Mouse (Mus musculus) heart, embryonic 12.5 days (tissue): ENCODE measurements around the gene Purb. TPM values are rescaled to one million over a fixed set of nuclear protein-coding genes. Genes with fewer than 3 reads are reported as not detected.
"Not testable (repeated sequence)": the region's sequence is repeated elsewhere in the genome, so short reads cannot be mapped to it uniquely, and the experiment has no call there.

ENCODE experiments used
- ATAC-seq: fragments of 200-750 bp; cut with Nextera tagmentation; 2 replicates; pipeline ENCODE4 v1.8.0; 2017; ENCODE audit warnings: moderate TSS enrichment, moderate library complexity; ENCODE audit not compliant: insufficient number of reproducible peaks, low FRiP score
- H3K27ac ChIP-seq: fragments of 300-500 bp; sonication (generic); 2 replicates; pipeline ENCODE4 v1.5.1; 2016; ENCODE audit warnings: mild to moderate bottlenecking, moderate library complexity; ENCODE audit not compliant: poor library complexity, severe bottlenecking
- H3K27me3 ChIP-seq: fragments of 300-500 bp; sonication (generic); replicated peaks from 2 replicates; pipeline ENCODE4 v1.6.1; 2016; ENCODE audit warnings: mild to moderate bottlenecking, moderate library complexity
- H3K36me3 ChIP-seq: fragments of 300-500 bp; sonication (generic); 2 replicates; pipeline ENCODE4 v1.6.1; 2016; ENCODE audit warnings: mild to moderate bottlenecking, moderate library complexity
- H3K4me1 ChIP-seq: fragments of 300-500 bp; sonication (generic); replicated peaks from 2 replicates; pipeline ENCODE4 v1.6.1; 2016; ENCODE audit warnings: mild to moderate bottlenecking
- H3K4me2 ChIP-seq: fragments of 300-500 bp; sonication (generic); 2 replicates; pipeline ENCODE4 v1.6.1; 2016; ENCODE audit warnings: mild to moderate bottlenecking, moderate library complexity
- H3K4me3 ChIP-seq: fragments of 300-500 bp; sonication (generic); 2 replicates; pipeline ENCODE4 v1.5.1; 2016; ENCODE audit warnings: mild to moderate bottlenecking
- H3K9ac ChIP-seq: fragments of 300-500 bp; sonication (generic); 2 replicates; pipeline ENCODE4 v1.6.1; 2016; ENCODE audit warnings: mild to moderate bottlenecking, moderate library complexity
- H3K9me3 ChIP-seq: fragments of 300-500 bp; sonication (generic); replicated peaks from 2 replicates; pipeline ENCODE4 v1.6.1; 2016; ENCODE audit warnings: mild to moderate bottlenecking, moderate library complexity
- WGBS: fragments of 180-500 bp; shearing (Covaris S2); methylation state at CpG from one replicate; pipeline ENCODE4 v1.1.7; 2016; 5-methylcytosine and 5-hydroxymethylcytosine counted together
- polyA plus RNA-seq: library from polyadenylated mRNA; unstranded; fragments of >200 nt; fragmentation: Nextera tagmentation; extraction: Ambion mirVana; gene quantifications from 2 replicates; pipeline ENCODE4 v1.2.1, GENCODE M21; 2016

The Purb gene
- polyA plus RNA-seq, 1 experiment from 2014 or later = 29.8 TPM

DNA sequence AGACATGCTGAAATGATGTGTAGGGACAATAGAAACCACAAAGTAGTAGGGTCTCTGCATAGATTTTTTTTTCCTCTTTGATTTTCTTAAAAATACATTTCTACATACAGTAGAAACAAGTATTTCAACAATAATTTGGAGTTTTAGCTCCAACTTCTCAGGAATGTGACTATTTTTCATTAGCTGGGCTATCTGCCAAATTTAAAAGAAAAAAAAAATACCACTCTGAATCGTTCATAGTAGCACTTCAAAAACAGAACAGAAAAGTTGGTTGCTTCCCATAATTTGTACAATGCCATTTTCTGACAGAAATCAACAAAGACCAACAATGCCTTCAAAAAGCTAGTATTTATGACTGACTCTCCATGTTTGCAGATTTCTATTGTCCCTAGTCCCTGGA is 4.2 kb downstream of the Purb start:
- Histone ChIP-seq H3K4me3 (peak overlapping the region; percentile 54), H3K27ac (peak overlapping the region; percentile 86), H3K9ac (peak overlapping the region; percentile 69), H3K4me1 (peaks cover 19% of the 10 kb centered on the region), H3K27me3 (no peaks in the 10 kb centered on the region), H3K9me3 (no peaks in the 10 kb centered on the region), H3K4me2 (peak overlapping the region; percentile 79), H3K36me3 (peaks cover 11% of the 10 kb centered on the region)
- WGBS = 9% methylated on average over 1 of the region's 1 CpGs
- ATAC-seq = no peak

DNA sequence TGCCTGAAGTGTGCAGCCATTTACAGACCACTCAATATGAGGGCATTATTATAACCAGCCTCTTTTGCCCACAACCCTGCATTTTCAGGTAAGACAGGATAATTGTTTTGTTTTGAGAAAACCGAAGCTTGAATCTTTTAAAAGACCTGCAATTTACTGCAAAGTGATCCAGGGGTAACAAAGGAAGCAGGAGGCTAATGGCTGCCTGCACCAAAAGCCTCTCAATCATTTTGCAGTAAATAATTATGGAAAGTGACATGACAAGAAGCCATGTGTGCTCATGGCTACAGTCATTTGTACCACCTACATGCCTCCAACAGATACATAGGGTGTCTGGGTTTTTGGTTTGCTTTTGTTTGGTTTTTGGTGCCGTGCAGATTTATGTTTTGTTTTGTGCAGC is 4.7 kb downstream of the Purb start:
- Histone ChIP-seq H3K27me3 (no peaks in the 10 kb centered on the region), H3K36me3 (peaks cover 16% of the 10 kb centered on the region), H3K4me3 (peak overlapping the region; percentile 29), H3K9ac (peak overlapping the region; percentile 44), H3K4me1 (peaks cover 19% of the 10 kb centered on the region), H3K27ac (peak overlapping the region; percentile 46), H3K4me2 (peak overlapping the region; percentile 65), H3K9me3 (no peaks in the 10 kb centered on the region)
- 73% methylated on average over 2 of the region's 2 CpGs for WGBS
- no peak for ATAC-seq

DNA sequence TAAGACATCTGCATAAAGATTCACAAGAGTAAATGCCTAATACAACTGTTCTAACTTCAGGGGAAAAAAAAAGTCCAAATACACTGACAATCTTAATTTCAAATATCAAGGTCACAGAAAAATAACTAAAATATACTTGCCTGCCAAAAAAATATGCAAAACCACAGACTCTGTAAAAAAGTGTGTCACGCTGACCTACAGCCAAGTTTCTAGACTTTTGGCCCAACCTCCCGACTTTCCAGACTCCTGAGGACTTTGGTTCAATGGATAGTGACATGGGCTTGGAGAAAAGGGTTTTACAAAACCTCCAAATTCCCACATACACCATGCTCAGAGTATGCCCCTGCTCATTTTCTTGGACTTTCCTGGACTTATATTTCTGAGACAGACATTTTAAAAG is 7.2 kb downstream of the Purb start:
- H3K9me3 ChIP-seq = no peaks in the 10 kb centered on the region
- WGBS = 92% methylated on average over 2 of the region's 2 CpGs
- H3K27me3 ChIP-seq = no peaks in the 10 kb centered on the region
- no peak overlapping the region for H3K9ac ChIP-seq
- H3K36me3 ChIP-seq = peaks cover 24% of the 10 kb centered on the region
- H3K27ac ChIP-seq = no peak overlapping the region
- no peak overlapping the region for H3K4me2 ChIP-seq
- peaks cover 13% of the 10 kb centered on the region for H3K4me1 ChIP-seq
- ATAC-seq = no peak
- no peak overlapping the region for H3K4me3 ChIP-seq

DNA sequence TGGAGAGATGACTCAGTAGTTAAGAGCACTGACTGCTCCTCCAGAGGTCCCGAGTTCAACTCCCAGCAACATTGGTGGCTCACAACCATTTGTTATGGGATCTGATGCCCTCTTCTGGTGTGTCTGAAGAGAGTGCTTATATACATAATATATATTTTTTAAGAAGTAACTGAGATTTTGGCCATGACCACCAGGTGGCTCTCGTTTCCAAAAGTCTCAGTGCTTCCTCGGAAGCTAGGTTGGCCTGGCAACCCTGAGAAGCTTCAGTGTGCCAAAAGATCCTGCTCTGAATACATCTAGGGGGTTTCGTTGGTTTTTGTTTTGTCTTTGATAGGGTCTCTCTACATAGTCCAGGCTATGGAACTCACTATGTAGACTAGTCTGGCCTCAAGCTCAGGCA is 10.6 kb downstream of the Purb start:
- no peak for ATAC-seq
- Histone ChIP-seq H3K4me2 (no peak overlapping the region), H3K36me3 (peaks cover 24% of the 10 kb centered on the region), H3K27me3 (no peaks in the 10 kb centered on the region), H3K9ac (no peak overlapping the region), H3K27ac (no peak overlapping the region), H3K4me1 (peaks cover 5% of the 10 kb centered on the region; the same call in 1 of the 2 replicates), H3K4me3 (no peak overlapping the region), H3K9me3 (no peaks in the 10 kb centered on the region)
- 24% methylated on average over 4 of the region's 4 CpGs for WGBS

DNA sequence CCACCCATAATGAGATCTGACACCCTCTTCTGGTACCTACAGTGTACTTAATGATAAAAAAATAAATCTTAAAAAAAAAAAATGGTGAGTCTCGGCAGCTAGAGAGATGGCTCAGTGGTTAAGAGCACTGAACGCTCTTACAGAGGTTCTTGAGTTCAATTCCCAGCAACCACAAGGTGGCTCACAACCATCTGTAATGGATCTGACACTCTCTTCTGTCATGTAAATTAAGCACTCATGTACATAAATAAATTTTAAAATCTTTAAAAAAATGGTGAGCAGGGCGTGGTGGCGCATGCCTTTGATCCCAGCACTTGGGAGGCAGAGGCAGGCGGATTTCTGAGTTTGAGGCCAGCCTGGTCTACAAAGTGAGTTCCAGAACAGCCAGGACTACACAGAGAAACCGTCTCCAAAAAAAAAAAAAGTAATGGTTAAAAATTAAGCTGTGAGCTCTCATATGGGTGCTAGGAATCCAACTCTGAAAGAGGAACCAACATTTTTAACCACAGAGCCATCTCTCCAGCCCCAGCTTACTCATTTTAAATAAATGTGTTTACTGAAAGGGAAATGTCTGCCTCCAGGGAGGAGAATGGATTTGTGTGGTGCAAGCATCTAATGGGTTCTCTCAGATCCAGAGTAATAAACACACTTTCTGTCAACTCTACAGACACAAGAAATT is 12.4 kb downstream of the Purb start:
- Histone ChIP-seq H3K4me2 (no peak overlapping the region), H3K36me3 (peaks cover 24% of the 10 kb centered on the region), H3K27me3 (no peaks in the 10 kb centered on the region), H3K9ac (no peak overlapping the region), H3K27ac (no peak overlapping the region), H3K9me3 (no peaks in the 10 kb centered on the region), H3K4me1 (0 out of 2 replicates have a peak, but pooled peaks cover 3% of the 10 kb centered on the region), H3K4me3 (no peak overlapping the region)
- no peak for ATAC-seq
- WGBS = 81% methylated on average over 6 of the region's 6 CpGs

DNA sequence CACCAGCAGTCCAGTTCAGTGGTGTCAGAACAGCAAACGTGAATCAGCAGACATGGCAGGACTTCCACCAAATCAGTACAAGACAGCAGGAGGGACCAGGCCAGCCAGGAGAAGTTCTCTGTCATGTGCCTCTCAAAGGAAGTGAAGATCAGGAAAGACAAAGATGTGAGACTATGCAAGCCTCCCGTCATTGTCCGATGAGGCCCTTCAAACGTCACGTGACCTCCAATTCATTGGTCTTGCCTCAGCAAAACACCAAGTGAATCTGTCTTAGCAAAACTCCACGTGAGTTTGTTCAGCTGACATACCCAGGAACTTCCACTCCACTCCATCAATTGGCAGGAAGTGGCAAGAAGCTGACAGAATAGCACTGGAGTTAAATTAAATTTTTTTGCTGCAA is 19.6 kb downstream of the Purb start:
- no peak for ATAC-seq
- no peaks in the 10 kb centered on the region for H3K4me1 ChIP-seq
- no peaks in the 10 kb centered on the region for H3K36me3 ChIP-seq
- no peak overlapping the region for H3K27ac ChIP-seq
- WGBS = 72% methylated on average over 6 of the region's 6 CpGs
- no peaks in the 10 kb centered on the region for H3K27me3 ChIP-seq
- H3K4me2 ChIP-seq = no peak overlapping the region
- no peak overlapping the region for H3K4me3 ChIP-seq
- no peak overlapping the region for H3K9ac ChIP-seq
- no peaks in the 10 kb centered on the region for H3K9me3 ChIP-seq

DNA sequence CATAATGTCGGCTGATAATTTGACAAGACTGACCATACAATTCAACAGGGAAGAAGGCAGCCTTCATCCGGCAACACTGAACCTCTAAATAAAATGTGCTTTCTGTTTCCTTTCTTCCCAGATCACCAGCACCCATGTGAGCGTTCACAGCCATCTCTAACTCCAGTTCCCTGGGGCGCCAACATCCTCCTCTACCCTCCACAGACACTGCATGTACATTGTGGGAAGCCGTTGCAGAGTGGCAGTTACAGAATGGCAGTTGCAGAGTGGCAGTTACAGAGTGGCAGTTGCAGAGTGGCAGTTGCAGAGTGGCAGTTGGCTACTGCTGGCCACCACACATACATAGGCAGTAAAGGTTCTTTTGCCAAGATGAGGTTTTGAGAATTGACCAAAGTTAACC is 27.6 kb downstream of the Purb start:
- WGBS = 91% methylated on average over 5 of the region's 5 CpGs
- H3K4me1 ChIP-seq, H3K9ac ChIP-seq: not testable (repeated sequence)

DNA sequence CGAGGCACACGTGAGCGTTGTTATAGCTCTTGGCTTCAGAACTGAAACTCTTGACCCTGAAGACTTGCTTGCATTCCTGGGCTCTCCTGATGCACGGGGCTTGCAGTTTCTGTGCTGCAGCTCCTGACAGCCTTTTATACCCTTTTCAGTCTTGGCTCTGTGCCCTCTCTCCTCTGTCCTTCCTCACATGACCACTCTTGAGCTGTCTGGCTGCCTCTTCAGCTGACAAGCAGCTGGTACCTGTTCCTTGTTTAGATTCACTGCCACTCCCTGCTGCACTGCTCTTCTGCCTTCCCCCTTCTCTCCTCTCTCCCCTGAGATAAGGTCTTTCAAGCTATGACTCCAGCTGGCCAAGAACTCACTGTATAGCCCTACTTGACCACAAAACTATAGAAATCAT is 28.2 kb downstream of the Purb start:
- 55% methylated on average over 4 of the region's 4 CpGs for WGBS
- H3K4me2 ChIP-seq = peak overlapping the region; percentile 31; the same call in 1 of the 2 replicates

More for the DNA sequence above, 27.6 kb downstream of the Purb start:
- H3K4me3 ChIP-seq, H3K9me3 ChIP-seq, H3K36me3 ChIP-seq, H3K4me2 ChIP-seq, H3K27ac ChIP-seq, ATAC-seq, H3K27me3 ChIP-seq: not testable (repeated sequence)

DNA sequence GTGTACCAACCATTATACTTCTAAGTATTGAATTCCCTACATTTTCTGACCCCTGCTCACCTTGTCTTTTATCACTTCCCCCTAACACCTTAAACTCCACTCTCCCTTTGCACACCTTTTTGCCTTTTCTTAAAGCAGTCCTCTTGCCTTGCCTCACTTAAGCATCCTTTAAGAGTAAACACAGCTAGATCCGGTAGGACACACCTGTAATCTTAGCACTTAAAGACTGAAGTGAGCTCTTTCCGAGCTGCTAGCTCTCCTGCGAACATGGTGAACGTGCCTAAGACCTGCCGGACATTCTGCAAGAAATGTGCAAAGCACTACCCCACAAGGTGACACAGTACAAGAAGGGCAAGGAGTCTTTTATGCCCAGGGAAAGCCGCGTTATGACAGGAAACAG is 29.8 kb downstream of the Purb start:
- WGBS = 85% methylated on average over 7 of the region's 7 CpGs
- H3K27ac ChIP-seq = no peak overlapping the region
- no peak for ATAC-seq
- H3K9ac ChIP-seq = no peak overlapping the region
- no peak overlapping the region for H3K4me2 ChIP-seq
- no peaks in the 10 kb centered on the region for H3K9me3 ChIP-seq
- peaks cover 14% of the 10 kb centered on the region for H3K4me1 ChIP-seq
- H3K4me3 ChIP-seq = no peak overlapping the region
- peaks cover 4% of the 10 kb centered on the region for H3K36me3 ChIP-seq
- H3K27me3 ChIP-seq = no peaks in the 10 kb centered on the region

More for the DNA sequence above, 28.2 kb downstream of the Purb start:
- no peak for ATAC-seq
- Histone ChIP-seq H3K4me3 (no peak overlapping the region), H3K9ac (no peak overlapping the region), H3K9me3 (no peaks in the 10 kb centered on the region), H3K36me3 (no peaks in the 10 kb centered on the region), H3K27me3 (no peaks in the 10 kb centered on the region), H3K4me1 (peaks cover 14% of the 10 kb centered on the region), H3K27ac (no peak overlapping the region)

DNA sequence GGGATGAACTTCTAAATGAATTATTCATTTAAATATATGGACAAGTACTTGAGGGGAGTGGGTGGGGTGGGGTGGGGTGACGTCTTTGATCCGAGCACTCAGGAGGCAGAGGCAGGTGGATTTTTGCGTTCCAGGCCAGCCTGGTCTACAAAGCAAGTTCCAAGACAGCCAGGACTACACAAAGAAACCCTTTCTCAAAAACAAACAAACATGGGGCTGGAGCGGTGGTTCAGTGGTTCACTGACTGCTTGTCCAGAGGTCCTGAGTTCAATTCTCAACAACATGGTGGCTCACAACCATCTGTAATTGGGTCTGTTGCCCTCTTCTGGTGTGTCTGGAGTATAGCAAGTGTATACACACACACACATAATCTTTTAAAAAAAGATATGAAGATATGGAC is 30.3 kb downstream of the Purb start:
- H3K4me1 ChIP-seq = peaks cover 14% of the 10 kb centered on the region
- H3K4me3 ChIP-seq = no peak overlapping the region
- ATAC-seq = no peak
- WGBS = 67% methylated on average over 4 of the region's 4 CpGs
- H3K36me3 ChIP-seq = peaks cover 5% of the 10 kb centered on the region
- no peaks in the 10 kb centered on the region; the same call in 1 of the 2 replicates for H3K9me3 ChIP-seq
- H3K4me2 ChIP-seq = no peak overlapping the region
- H3K27me3 ChIP-seq = no peaks in the 10 kb centered on the region
- H3K9ac ChIP-seq = no peak overlapping the region
- H3K27ac ChIP-seq = no peak overlapping the region

DNA sequence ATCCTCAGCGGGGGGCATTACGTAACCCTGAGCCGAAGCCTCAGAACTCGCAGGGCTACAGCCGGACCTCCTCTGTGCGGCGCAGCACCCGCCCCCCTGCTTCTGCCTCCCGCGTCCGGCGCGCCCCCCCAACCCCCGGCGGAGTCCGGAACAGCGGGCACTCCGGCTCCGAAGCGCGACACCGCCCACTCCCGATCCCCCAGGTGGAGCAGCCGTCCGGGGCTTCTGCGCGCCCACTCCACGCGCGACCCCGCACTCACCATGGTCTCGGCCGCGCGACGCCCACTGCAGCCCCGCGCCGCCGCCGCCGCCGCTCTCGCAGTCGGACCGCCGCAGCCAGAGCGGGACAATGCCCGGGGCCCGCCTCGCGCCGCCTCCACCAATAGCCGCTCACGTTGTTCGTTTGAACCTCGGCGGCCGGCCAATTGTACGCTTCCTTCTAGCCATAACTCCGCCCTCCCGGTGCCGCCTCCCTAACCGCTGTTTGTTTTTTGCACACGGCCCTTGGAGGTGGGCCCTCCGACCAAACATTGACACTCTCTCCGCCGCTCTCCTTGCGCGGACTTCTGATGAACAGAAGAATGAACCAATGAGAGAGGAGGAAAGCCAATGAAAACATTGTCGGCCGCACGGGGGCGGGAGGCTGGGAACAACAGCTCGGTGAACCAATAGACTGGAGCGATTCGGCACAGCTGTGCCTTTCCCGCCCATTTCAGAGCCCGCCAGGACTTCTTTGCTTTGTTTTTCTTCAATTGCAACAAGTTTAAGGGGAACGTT is 31.5 kb downstream of the Purb start, which contains the start of gene H2afv:
H2afv (minus strand) TSS at position 367 of the 777 bp plus-strand sequence.
- Histone ChIP-seq H3K4me2 (peak within 1 kb of the TSS; percentile 76), H3K36me3 (peaks cover 8% of the 10 kb centered on the region), H3K27me3 (no peaks in the 10 kb centered on the region), H3K27ac (peak within 1 kb of the TSS; percentile 92), H3K9ac (peak within 1 kb of the TSS; percentile 87), H3K9me3 (no peaks in the 10 kb centered on the region; the same call in 1 of the 2 replicates), H3K4me3 (peak within 1 kb of the TSS; percentile 79), H3K4me1 (peaks cover 14% of the 10 kb centered on the region)
- peak; percentile 100 for ATAC-seq
- under 1% methylated on average over 79 of the region's 80 CpGs for WGBS
